Mouse (Mus musculus) urinary bladder, adult 2 months (tissue): ENCODE measurements around the gene Radil. TPM values are rescaled to one million over a fixed set of nuclear protein-coding genes. Genes with fewer than 3 reads are reported as not detected.

ENCODE experiments used
- DNase-seq: peaks from one replicate; pipeline ENCODE4 v3.0.0; 2022; ENCODE audit warnings: low spot score
- polyA plus RNA-seq: library from polyadenylated mRNA; depleted of rRNA; stranded (reverse); fragments of >200 nt; gene quantifications from 2 replicates; pipeline ENCODE4 v1.2.3, GENCODE M21; 2012; rRNA removed

Gene Radil
- polyA plus RNA-seq, 1 experiment: 2.6 TPM

DNA sequence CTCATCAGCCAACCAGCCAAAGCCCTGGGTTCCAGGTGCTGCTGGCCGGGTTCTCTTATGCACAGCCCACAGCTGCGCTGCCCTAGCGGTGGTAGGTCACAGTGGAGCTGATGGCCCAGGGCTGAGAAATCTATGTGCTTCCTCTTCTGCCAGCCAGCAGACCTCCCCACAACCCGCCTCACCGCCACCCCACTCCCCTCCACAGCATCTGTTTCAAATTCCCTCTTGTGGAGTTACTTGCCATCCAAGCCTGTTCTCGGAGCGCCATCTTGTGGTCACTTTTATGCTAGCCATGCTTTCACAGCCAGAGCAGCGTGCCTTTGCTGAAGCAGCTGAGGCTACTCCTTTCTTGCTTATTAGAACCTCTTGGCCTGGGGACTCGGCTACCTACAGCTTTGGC is 102.8 kb downstream of the Radil start:
- peak; percentile 66 for DNase-seq

DNA sequence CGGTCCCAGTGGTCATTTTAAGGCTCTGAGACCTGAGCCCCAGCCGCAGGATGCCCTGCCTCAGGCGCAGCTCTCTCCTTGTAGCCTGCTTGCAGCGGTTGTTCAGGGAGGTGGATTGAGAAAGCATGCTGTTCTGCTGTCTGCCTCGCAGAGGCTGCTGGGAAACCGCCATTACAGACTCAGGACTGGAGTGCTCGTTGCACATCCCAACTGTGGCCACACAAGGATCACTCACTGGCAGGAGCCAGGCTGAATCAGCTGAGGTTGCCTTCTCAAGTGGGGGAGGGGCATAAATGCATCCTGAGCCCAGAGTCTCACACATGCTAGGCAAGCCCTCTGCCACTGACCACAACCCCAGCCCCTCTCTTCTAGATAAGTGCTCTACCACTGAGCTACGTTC is 105.2 kb downstream of the Radil start:
- DNase-seq: no peak

DNA sequence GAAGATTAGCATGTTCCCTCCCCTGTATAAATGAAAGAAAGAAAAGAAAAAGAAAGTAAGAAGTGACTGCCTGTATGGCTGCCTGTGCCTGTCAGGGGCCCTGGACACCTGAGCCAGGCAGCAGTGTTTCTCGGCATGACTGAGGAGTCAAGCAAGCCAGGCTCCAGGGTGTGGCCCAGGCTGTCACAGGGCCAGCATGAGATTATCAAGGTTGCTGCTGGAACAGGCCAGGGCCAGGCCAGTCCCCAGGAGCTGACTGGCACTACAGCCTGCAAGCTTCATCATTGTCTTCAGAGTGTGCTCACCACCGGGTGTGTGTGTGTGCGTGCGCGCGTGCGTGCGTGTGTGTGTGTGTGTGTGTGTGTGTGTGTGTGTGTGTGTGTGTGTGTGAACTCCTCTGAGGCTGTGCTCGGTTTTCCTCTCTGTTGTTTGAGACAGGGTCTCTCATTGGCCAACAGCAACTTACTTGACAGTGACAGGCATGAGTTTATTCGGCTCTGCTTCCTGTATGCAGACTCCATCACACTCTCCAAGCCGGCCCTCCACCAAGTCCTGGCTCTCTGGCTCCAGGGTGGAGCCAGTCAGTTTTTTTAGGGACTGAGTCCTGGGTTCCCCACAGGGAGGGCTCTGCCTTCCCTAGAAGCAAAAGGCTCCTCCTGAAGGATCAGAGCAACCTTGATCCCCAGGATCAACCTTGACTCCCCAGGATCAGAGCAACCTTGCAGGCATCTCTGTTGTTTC is 105.9 kb downstream of the Radil start:
- DNase-seq: no peak

DNA sequence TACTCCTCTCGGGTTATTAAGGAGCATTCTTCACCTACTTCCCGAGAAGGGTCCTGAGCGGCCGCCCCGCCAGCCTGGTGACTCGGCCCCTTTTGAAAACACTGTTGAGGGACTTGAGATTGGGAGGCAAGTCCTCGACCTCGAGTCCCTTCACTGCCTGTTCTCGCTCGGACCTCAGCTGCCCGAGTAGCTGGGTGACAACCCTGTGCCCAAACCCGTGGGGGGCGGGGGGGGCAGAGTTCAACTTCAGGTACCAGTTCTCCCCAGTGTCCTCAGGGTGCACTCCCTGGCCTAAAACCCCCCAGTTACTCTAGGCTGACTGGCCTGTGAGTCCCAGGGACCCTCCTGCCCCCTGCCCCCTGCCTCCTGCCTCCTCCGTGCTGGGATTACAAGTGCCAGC is 106.9 kb downstream of the Radil start:
- DNase-seq: no peak

DNA sequence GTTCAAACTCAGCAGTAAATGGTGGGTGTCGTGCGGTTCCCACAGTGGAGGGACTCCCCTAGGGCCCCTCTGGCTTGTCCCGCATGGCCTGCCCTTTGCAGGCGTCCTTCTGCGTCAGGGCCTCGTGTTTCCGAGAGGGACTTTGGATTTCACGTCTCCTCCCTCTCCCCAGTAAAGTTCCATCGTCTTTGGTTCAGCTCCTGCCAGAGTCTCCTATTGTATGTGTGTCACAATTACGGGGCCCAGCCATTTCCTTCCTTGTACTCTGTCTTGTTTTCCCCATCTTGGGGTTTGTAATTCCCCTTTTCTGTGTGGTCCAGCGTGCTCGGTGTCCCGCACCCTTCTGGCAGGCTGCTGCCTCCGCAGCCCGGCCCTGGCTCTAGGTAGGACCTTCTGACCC is 107.4 kb downstream of the Radil start:
- no peak for DNase-seq

DNA sequence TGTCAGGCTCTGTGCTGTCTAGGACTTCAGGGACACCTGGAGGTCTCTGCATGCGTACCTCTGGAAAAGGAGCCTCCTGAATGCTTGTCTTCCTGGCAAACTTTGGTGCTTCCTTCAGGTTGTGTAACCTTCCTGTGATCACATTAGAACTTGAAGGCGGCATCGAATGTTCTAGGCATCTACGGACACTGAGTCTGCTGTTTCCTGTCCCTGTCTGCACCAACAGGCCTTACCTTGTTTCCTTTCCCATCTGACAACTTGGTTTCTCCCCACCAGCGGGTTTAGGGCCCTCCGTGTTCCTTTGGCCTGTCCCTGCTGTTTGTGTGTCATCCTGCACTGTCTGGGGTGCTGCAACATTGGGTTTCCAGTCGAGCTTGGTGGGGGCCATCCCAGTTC is 108.9 kb downstream of the Radil start:
- DNase-seq: no peak

DNA sequence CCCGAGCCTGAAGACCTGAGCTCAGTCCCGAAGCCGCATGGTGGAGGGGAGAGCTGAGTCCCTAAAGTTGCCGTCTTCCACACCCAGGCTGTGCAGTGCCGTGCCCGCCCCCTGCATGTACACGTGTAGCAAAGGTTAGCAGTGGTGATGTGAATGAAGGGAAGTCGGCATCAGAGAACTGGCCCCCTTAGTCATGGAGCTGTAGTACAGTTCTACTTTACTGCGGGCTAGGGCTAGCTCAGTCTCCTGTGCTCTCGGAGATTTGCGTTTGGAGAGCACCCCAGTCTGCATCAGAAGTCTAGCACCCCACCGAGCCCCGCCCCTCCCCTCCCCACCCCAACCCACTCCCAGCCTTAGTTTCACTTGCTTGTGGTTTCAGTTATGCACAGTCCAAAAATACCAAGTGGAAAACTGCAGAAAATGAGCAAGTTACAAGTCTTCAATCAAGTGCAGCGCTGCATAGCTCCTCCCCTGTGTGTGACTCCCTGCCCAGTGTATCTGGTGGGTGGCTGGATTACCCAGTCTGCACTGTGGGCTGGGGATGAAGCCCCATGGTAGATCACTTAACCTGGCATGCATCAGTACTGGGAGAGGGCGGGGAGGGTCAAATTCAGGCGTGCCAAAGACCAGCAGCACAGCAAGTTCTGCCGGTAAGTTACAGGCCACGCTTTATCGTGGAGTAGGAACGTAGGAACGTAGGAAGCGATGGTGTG is 109.4 kb downstream of the Radil start:
- no peak for DNase-seq

DNA sequence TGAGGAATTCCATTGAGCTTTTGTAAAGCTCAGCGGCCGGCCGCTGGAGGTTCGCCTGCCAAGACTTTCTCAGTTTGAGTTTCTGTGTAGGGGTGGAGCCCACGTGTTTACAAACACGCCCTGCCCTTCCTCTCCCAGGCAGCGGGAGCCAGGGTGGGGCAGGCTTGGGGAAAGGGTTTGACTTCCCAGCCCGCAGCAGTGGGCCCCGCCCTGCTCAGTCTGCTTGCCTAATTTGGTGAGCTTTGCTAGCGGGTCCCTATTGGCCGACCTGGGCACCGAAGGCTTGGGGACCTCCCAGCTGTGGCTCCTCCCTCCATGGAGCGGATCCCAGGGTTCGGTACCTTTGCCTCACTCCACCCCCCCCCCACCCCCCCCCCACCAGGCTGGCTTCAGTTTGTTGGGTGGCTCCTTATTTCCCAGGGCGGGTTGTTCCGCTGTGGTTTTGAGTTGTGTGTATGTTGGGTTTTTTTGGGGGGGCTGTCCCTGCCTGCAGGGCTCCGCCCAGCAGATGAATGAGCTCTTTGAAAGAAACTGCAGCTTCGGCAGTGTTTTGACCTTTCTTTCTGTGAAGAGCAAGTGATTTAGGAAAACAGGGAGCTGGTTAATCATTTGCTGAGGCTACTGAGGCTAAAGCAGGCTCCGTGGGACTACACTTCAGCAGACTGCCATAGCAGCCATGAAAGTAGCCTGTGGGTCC is 110.3 kb downstream of the Radil start:
- DNase-seq: peak; percentile 78

DNA sequence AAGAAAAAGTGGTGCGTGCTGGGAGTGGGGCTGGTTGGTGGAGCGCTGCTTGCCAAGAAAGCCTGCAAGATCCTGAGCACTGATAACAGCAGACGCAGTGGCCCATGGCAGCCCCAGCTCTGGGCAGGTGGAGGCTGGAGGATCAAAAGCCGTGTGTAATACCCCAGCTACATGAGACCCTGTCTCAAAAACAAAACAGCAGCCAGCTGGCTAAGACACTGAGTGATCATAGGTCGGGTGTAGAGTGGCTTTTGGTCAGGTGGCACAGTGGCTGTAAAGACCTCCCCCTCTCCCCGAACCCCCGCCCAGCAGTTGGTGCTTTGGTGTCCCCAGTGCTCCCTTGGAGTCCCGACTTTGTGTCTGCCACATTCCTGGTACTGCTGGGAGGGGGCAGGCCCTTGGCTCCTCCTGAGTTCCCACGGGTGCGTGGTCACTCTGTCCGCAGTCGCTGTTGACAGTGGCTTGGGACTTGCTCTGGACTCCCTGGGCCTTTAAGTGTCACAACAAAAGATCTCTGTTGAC is 110.9 kb downstream of the Radil start:
- peak; percentile 43 for DNase-seq

DNA sequence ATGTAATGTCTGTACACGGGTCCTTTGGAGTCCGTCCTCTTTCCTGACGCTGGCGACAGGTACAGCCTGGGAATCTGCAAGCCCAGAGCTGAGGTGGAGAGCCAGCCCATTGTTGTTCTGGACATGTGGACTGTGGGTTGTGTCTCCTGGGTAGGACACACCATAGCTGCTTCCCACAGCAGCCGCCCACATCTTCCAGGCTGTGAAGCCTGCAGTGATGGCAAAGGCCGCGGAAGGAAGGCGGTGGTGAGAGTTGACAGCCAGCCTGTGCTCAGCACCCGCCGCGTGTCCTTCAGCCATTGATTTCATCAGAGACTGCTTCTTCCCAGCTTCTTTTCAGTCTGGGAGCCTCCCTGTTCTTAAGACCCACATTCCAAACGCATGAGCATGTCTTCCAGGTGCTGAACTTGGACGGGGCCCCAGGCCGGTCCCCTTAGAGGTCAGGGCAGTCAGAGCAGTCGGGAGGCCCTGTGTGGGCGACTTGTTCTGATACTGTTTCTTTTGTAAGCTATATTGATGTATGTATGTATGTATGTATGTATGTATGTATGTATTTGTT is 112.4 kb downstream of the Radil start:
- no peak for DNase-seq

DNA sequence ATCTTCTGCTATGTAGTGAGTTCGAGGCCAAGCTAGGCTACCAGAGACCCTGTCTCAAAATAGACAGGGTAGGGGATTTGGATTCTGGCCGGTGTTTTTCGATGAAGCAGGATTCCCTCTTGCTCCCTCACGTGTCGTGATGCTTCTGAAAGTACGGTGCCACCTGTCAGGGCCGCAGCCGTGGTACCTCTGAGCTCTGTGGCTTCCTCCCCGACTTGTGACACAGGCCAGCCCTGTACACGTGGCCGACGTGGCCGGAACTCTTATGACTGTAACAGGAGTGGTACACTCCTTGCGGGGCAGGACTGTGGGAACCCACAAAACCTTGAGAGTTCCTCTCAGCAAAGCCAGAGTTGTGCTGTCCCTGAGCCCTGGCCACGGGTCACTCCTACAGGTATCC is 115.2 kb downstream of the Radil start:
- no peak for DNase-seq

Other genes starting within 250 kb of the Radil start
- 13.8 and 21.3 TPM in 2 replicates for gene Foxk1, start 149.6 kb downstream of the Radil start, polyA plus RNA-seq
- gene Ap5z1, start 87.2 kb downstream of the Radil start, polyA plus RNA-seq: 17.1 and 18.6 TPM in 2 replicates
- gene Papolb, start 21.0 kb downstream of the Radil start, polyA plus RNA-seq: 0.04 and 0.06 TPM in 2 replicates
- 0.18 and 0.31 TPM in 2 replicates for gene Mmd2, start 57.7 kb upstream of the Radil start, polyA plus RNA-seq
- gene Wipi2, start 76.6 kb upstream of the Radil start, polyA plus RNA-seq: 41.4 and 43.4 TPM in 2 replicates
- 0.26 and 0.68 TPM in 2 replicates for gene Slc29a4, start 141.4 kb upstream of the Radil start, polyA plus RNA-seq